Mouse (Mus musculus) megakaryocyte, embryonic 14.5 days (primary cell): Measurements from ENCODE around the gene Cdk14. TPM values are rescaled to one million over a fixed set of nuclear protein-coding genes. Genes with fewer than 3 reads are reported as not detected.

Experiments
- H3K27me3 ChIP-seq: replicated peaks from 2 replicates; pipeline ENCODE3; 2012; ENCODE audit warnings: inconsistent platforms
- H3K36me3 ChIP-seq: replicated peaks from 2 replicates; pipeline ENCODE3; 2012; ENCODE audit warnings: low read length, inconsistent platforms, mixed read lengths
- H3K4me1 ChIP-seq: 2 replicates; pipeline ENCODE4 v1.6.1; 2012; ENCODE audit warnings: inconsistent platforms
- H3K4me3 ChIP-seq: replicated peaks from 2 replicates; pipeline ENCODE3; 2012; ENCODE audit warnings: moderate library complexity, mild to moderate bottlenecking, inconsistent platforms
- H3K9me3 ChIP-seq: 2 replicates; pipeline ENCODE4 v1.6.1; 2012; ENCODE audit warnings: inconsistent platforms
- FLI1 ChIP-seq: IDR thresholded peaks from 2 replicates; pipeline ENCODE4 v1.6.1; 2012; ENCODE audit warnings: low read length, inconsistent platforms, mixed read lengths
- GATA1 ChIP-seq: IDR thresholded peaks from 3 replicates; pipeline ENCODE4 v1.6.1; 2012; ENCODE audit warnings: mixed read lengths, low read length, inconsistent platforms, borderline replicate concordance
- polyA plus RNA-seq: library from polyadenylated mRNA; stranded (reverse); fragments of >175 nt; gene quantifications from 2 replicates; pipeline ENCODE4 v1.2.3, GENCODE M21; 2012; ENCODE audit warnings: low replicate concordance; ENCODE audit not compliant: insufficient read depth

Gene Cdk14
- 0.21 TPM in 1 of 2 replicates, not detected in the other for polyA plus RNA-seq

GRCm38 (mm10) chr5:5419992-5420455 is at the start of gene Cdk14:
Cdk14 (minus strand) TSS chr5:5420312.
- Histone ChIP-seq H3K36me3 (no peaks in the 10 kb centered on the region), H3K27me3 (no peaks in the 10 kb centered on the region), H3K4me1 (peaks cover 32% of the 10 kb centered on the region), H3K9me3 (peaks cover 7% of the 10 kb centered on the region), H3K4me3 (peak within 1 kb of the TSS; percentile 90)
- TF ChIP-seq FLI1 = no peak
- no peak for TF ChIP-seq GATA1

DNA sequence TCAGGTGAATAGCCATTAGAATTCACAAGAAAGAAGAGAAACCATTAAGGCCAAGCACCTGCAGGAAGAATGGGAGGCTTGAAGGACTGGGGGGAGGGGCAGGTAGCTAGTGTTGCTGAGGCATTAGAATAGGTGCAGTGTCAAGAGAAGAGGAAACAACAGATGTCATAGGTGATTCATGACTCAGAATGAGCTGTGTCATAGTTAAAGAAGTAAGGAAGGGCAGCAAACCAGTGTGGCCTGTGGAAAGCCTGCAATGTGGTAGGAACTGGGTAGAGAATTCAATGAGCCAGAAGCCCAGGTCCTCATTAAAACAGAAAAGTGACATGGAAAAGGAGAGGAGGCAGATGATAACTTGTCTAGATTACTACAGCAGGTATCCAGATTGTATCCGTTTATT is 45.1 kb upstream of the Cdk14 start:
- H3K4me3 ChIP-seq = no peak overlapping the region
- H3K9me3 ChIP-seq = no peaks in the 10 kb centered on the region
- TF ChIP-seq GATA1 (no peak), FLI1 (no peak)
- no peaks in the 10 kb centered on the region for H3K27me3 ChIP-seq
- H3K36me3 ChIP-seq = no peaks in the 10 kb centered on the region
- no peaks in the 10 kb centered on the region for H3K4me1 ChIP-seq

- TF ChIP-seq GATA1 (no peak), FLI1 (no peak)
- no peak overlapping the region for H3K4me3 ChIP-seq
- H3K4me1 ChIP-seq = no peaks in the 10 kb centered on the region
- H3K27me3 ChIP-seq = no peaks in the 10 kb centered on the region
- 0 out of 2 replicates have a peak, but pooled peaks cover 3% of the 10 kb centered on the region for H3K9me3 ChIP-seq
- H3K36me3 ChIP-seq = no peaks in the 10 kb centered on the region
Observed at GRCm38 (mm10) chr5:5431746-5432438, 11.8 kb upstream of the Cdk14 start.

DNA sequence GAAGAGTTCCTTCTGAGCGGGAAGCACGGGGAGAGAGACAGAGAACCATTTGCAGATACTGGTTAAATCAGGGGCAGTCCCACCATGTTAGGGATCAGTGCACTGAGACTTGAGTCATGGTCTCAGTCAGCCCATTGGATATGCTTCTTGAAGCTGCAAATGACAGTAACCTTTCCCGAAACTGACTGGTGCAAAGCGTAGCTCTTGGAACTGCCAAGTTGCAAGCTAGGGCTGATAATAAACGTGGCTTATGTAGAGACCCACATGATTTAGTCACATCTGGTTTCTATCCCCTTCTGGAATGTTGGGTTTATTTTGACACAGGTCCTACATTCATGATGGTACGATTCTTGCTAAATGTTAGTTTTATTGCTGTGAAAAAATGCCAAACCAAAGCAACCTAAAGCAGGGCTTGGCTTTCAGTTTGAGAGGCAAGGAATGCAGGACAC is 3.6 kb upstream of the Cdk14 start:
- Histone ChIP-seq H3K27me3 (no peaks in the 10 kb centered on the region), H3K36me3 (no peaks in the 10 kb centered on the region), H3K9me3 (peaks cover 7% of the 10 kb centered on the region), H3K4me1 (peaks cover 20% of the 10 kb centered on the region), H3K4me3 (no peak overlapping the region)
- TF ChIP-seq GATA1 (no peak), FLI1 (no peak)

DNA sequence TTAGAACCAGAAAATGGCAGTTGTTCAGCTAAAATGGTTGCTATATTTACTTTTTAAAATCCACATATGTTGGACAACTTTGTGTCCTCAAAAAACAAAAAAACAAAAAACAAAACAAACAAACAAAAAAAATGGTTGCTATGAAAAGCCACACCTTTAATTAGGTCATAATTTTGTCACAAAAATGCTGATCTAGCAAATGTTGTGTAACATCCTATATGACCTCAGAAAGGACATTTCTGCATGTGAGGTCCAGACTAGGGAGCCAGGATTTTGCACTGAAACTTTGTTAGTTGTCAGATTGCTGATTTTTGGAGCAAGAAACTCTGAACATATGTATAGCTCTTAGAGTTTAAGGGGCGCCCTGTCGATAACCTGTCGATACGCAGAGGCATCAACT is 3.0 kb upstream of the Cdk14 start:
- TF ChIP-seq FLI1 (no peak), GATA1 (no peak)
- no peak overlapping the region for H3K4me3 ChIP-seq
- H3K36me3 ChIP-seq = no peaks in the 10 kb centered on the region
- H3K9me3 ChIP-seq = peaks cover 7% of the 10 kb centered on the region
- H3K27me3 ChIP-seq = no peaks in the 10 kb centered on the region
- peaks cover 20% of the 10 kb centered on the region for H3K4me1 ChIP-seq

DNA sequence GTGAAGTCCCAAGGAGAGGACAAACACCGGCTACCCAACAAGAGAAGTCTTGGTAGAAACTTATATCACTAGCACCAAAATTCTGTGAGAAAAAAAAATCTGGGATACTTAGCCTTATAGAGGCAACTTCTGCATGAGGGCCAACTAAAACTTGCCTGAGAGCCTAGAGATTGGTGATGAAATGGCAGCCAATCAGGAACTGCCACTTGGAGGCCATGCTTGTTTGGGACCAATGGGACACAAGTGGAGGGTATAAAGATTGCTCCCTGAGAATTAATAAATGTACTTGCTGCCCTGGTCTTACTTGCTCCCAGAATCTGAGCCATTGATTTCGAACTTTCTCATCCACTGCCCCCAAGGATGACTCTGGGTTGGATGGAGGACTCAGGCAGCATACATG is 1.3 kb upstream of the Cdk14 start:
- Histone ChIP-seq H3K4me3 (no peak overlapping the region), H3K27me3 (no peaks in the 10 kb centered on the region), H3K9me3 (peaks cover 7% of the 10 kb centered on the region), H3K36me3 (no peaks in the 10 kb centered on the region), H3K4me1 (peaks cover 20% of the 10 kb centered on the region)
- TF ChIP-seq FLI1 (no peak), GATA1 (no peak)

GRCm38 (mm10) chr5:5419253-5419652 is 859 bp downstream of the Cdk14 start:
- Histone ChIP-seq H3K9me3 (peaks cover 7% of the 10 kb centered on the region), H3K27me3 (no peaks in the 10 kb centered on the region), H3K36me3 (no peaks in the 10 kb centered on the region), H3K4me1 (peaks cover 40% of the 10 kb centered on the region), H3K4me3 (peak overlapping the region; percentile 90)
- no peak for TF ChIP-seq GATA1
- no peak for TF ChIP-seq FLI1

GRCm38 (mm10) chr5:5414835-5415234 is 5.3 kb downstream of the Cdk14 start:
- Histone ChIP-seq H3K4me3 (no peak overlapping the region), H3K36me3 (no peaks in the 10 kb centered on the region), H3K27me3 (no peaks in the 10 kb centered on the region), H3K4me1 (peaks cover 31% of the 10 kb centered on the region), H3K9me3 (no peaks in the 10 kb centered on the region)
- TF ChIP-seq GATA1 (no peak), FLI1 (no peak)

GRCm38 (mm10) chr5:5411886-5412285 is 8.2 kb downstream of the Cdk14 start:
- TF ChIP-seq FLI1 (no peak), GATA1 (no peak)
- Histone ChIP-seq H3K4me1 (peaks cover 20% of the 10 kb centered on the region), H3K4me3 (no peak overlapping the region), H3K27me3 (no peaks in the 10 kb centered on the region), H3K36me3 (no peaks in the 10 kb centered on the region), H3K9me3 (no peaks in the 10 kb centered on the region)

GRCm38 (mm10) chr5:5401986-5402385 is 18.1 kb downstream of the Cdk14 start:
- no peak for TF ChIP-seq GATA1
- no peak for TF ChIP-seq FLI1
- no peak overlapping the region for H3K4me3 ChIP-seq
- H3K27me3 ChIP-seq = no peaks in the 10 kb centered on the region
- H3K4me1 ChIP-seq = no peaks in the 10 kb centered on the region
- no peaks in the 10 kb centered on the region for H3K36me3 ChIP-seq
- no peaks in the 10 kb centered on the region for H3K9me3 ChIP-seq
